Mouse (Mus musculus) lung, postnatal 0 days (tissue): ENCODE results near the gene Nkx2-2. TPM values are rescaled to one million over a fixed set of nuclear protein-coding genes. Genes with fewer than 3 reads are reported as not detected.
"Not testable (repeated sequence)": the region's sequence is repeated elsewhere in the genome, so short reads cannot be mapped to it uniquely, and the experiment has no call there.

ENCODE experiments used
- ATAC-seq: fragments of 200-750 bp; cut with Nextera tagmentation; 2 replicates; pipeline ENCODE4 v1.8.0; 2017; ENCODE audit warnings: moderate library complexity
- DNase-seq: peaks from one replicate; pipeline ENCODE4 v3.0.0-alpha.2; 2016; ENCODE audit warnings: low spot score
- H3K27ac ChIP-seq: fragments of 300-500 bp; sonication (generic); 2 replicates; pipeline ENCODE4 v1.5.1; 2014; ENCODE audit warnings: antibody characterized with exemption, mild to moderate bottlenecking, low read length, mixed read lengths
- H3K27me3 ChIP-seq: fragments of 300-500 bp; sonication (generic); replicated peaks from 2 replicates; pipeline ENCODE4 v1.6.1; 2014; ENCODE audit warnings: low read length, mixed read lengths; ENCODE audit not compliant: insufficient read depth
- H3K36me3 ChIP-seq: fragments of 300-500 bp; sonication (generic); 2 replicates; pipeline ENCODE4 v1.6.1; 2014; ENCODE audit warnings: low read length, mixed read lengths; ENCODE audit not compliant: insufficient read depth
- H3K4me1 ChIP-seq: fragments of 300-500 bp; sonication (generic); 2 replicates; pipeline ENCODE4 v1.6.1; 2014; ENCODE audit warnings: antibody characterized with exemption, low read depth, low read length, mixed read lengths; ENCODE audit not compliant: insufficient read depth
- H3K4me2 ChIP-seq: fragments of 300-500 bp; sonication (generic); replicated peaks from 2 replicates; pipeline ENCODE4 v1.6.1; 2014; ENCODE audit warnings: low read depth, mild to moderate bottlenecking, low read length, moderate library complexity, mixed read lengths
- H3K4me3 ChIP-seq: fragments of 300-500 bp; sonication (generic); 2 replicates; pipeline ENCODE4 v1.5.1; 2014; ENCODE audit warnings: low read depth, low read length
- H3K9ac ChIP-seq: fragments of 300-500 bp; sonication (generic); replicated peaks from 2 replicates; pipeline ENCODE4 v1.6.1; 2014; ENCODE audit warnings: low read depth, mild to moderate bottlenecking
- H3K9me3 ChIP-seq: fragments of 300-500 bp; sonication (generic); 2 replicates; pipeline ENCODE4 v1.6.1; 2016; ENCODE audit warnings: low read length, mixed read lengths
- CTCF ChIP-seq: IDR thresholded peaks from 2 replicates; pipeline ENCODE4 v1.5.1; 2016; ENCODE audit warnings: antibody characterized with exemption, mild to moderate bottlenecking
- EP300 ChIP-seq: IDR thresholded peaks from 2 replicates; pipeline ENCODE4 v1.6.1; 2016; ENCODE audit warnings: antibody characterized with exemption, mild to moderate bottlenecking, control low read depth
- whole genome bisulfite sequencing: fragments of 180-500 bp; shearing (Covaris S2); extraction: QIAGEN DNeasy Blood & Tissue Kit; methylation state at CpG from one replicate; pipeline ENCODE4 v1.1.7; 2014; 5-methylcytosine and 5-hydroxymethylcytosine counted together
- polyA plus RNA-seq: library from polyadenylated mRNA; unstranded; fragments of >200 nt; fragmentation: Nextera tagmentation; extraction: Ambion mirVana; gene quantifications from 2 replicates; pipeline ENCODE4 v1.2.1, GENCODE M21; 2015

Nkx2-2 gene
- polyA plus RNA-seq, 1 experiment from 2014 or later, result not detected

DNA sequence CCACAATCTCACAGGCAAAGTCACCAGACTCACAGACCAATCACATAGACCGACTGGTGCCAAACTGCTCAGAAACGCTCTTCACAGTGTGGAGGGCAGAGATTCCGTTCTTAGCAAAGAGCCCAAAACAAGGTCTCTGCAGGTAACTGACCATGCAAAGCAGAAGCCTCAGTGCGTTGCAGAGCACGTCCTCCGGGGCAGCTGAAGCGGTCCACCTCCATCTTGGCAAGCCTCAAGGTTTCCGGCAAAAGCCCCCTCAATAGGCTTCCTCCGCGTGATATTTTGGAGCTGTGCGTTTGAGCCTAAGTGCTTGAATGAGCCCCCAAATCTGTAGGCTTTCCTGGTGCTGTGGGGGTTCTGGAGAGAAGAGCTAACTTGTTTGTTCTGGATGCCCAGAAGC, 18.7 kb downstream of the Nkx2-2 start:
- no peak overlapping the region for H3K9ac ChIP-seq
- H3K4me2 ChIP-seq, result no peak overlapping the region
- no peaks in the 10 kb centered on the region for H3K9me3 ChIP-seq
- TF ChIP-seq EP300, result no peak
- no peak for TF ChIP-seq CTCF
- H3K27me3 ChIP-seq, result peaks cover 30% of the 10 kb centered on the region
- WGBS, result 84% methylated on average over 11 of the region's 11 CpGs
- DNase-seq (no peak), ATAC-seq (no peak)
- 0 out of 2 replicates have a peak, but pooled peaks cover 3% of the 10 kb centered on the region for H3K4me1 ChIP-seq
- no peak overlapping the region for H3K4me3 ChIP-seq
- H3K36me3 ChIP-seq, result no peaks in the 10 kb centered on the region
- no peak overlapping the region for H3K27ac ChIP-seq

DNA sequence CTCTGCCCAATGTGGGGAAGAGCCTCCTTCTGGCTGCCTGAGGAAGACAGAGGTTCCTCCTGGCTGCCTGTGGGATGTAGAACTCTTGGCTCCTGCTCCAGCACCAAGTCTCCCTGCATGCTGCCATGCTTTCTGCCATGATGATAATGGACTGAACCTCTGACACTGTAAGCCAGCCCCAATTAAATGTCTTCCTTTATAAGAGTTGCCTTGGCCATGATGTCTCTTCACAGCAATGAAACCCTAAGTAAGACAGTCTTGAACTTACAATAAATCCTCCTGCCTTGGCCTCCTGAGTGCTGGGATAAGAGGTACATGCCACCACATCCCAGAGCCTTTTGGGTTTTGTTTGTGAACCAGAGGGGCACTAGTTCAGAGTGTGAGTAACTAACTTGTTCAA, 20.3 kb downstream of the Nkx2-2 start:
- DNase-seq (no peak), ATAC-seq (no peak)
- Histone ChIP-seq H3K4me3 (no peak overlapping the region), H3K9me3 (no peaks in the 10 kb centered on the region), H3K27me3 (peaks cover 15% of the 10 kb centered on the region; the same call in 1 of the 2 replicates), H3K9ac (no peak overlapping the region), H3K27ac (no peak overlapping the region), H3K4me1 (0 out of 2 replicates have a peak, but pooled peaks cover 3% of the 10 kb centered on the region), H3K36me3 (no peaks in the 10 kb centered on the region), H3K4me2 (no peak overlapping the region)
- TF ChIP-seq EP300 (no peak), CTCF (no peak)

DNA sequence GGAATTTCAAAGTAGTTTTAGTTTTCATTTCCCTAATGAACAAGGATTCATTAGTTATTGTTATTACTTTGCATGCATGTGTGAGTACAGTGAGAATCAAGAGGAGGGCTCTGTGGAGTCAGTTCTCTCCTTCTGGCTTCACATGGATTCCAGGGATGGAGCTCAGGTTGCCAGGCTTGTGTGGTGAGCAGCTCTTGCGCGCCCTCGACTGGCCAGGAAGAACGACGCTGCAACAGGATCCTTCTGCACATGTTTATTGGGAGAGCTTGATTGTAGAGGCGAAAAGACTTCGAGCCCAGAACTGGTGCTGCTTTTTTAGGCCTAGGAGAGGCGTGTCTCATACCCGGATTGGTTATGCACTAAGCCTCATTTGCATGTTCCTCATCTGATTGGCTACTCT, 23.5 kb downstream of the Nkx2-2 start:
- 77% methylated on average over 9 of the region's 9 CpGs for WGBS
- H3K36me3 ChIP-seq, H3K27ac ChIP-seq, H3K27me3 ChIP-seq, H3K9ac ChIP-seq, H3K4me2 ChIP-seq, H3K4me1 ChIP-seq, DNase-seq, H3K4me3 ChIP-seq, ATAC-seq, H3K9me3 ChIP-seq: not testable (repeated sequence)

DNA sequence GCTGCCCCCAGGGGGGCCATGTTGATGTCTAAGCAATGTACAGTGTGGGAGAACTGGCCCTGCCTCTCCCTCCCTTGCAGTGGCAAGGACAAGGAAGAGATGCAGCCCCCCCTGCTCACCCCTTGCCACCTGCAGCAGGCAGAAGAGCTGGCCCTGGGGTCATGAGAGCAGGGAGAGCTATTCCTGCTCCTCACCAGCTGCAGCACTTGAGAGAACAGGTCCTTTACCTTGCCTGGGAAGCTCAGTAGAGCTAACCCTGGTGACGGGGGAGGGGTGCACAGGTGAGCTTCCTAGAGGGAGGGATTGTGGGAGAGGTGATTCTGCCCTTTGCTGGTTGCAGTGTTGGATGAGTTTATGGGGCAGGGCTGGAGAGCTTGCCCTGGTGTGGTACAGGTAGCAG, 28.2 kb downstream of the Nkx2-2 start:
- no peak overlapping the region for H3K4me3 ChIP-seq
- H3K9me3 ChIP-seq, result no peaks in the 10 kb centered on the region
- no peaks in the 10 kb centered on the region for H3K4me1 ChIP-seq
- WGBS, result 73% methylated on average over 1 of the region's 1 CpGs
- H3K9ac ChIP-seq, result no peak overlapping the region
- H3K36me3 ChIP-seq, result no peaks in the 10 kb centered on the region
- ATAC-seq (no peak), DNase-seq (no peak)
- H3K4me2 ChIP-seq, result no peak overlapping the region
- no peak overlapping the region for H3K27ac ChIP-seq
- no peaks in the 10 kb centered on the region for H3K27me3 ChIP-seq
- TF ChIP-seq CTCF (no peak), EP300 (no peak)

DNA sequence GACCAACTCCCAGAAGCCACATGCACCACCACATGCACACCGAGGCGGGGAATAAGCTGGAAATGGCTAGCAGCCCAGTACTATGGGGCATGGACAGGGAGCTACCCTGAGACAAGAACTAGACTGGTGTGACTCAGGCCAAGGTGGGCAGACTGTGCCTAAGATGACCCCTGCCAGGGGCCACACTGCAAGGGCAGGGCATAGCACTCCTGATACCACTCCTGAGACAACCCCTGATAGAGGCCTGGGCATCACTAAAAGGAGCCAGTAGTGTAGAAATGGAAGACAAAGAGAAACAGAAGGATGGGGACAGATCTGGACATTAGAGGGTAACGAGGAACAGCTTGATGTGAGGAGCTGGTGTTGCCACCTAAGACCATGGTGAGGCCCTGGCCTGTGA, 28.7 kb downstream of the Nkx2-2 start:
- DNase-seq, result no peak
- no peaks in the 10 kb centered on the region for H3K9me3 ChIP-seq
- H3K36me3 ChIP-seq, result no peaks in the 10 kb centered on the region
- H3K4me1 ChIP-seq, result no peaks in the 10 kb centered on the region
- WGBS, result 76% methylated on average over 3 of the region's 3 CpGs
- no peak for ATAC-seq
- H3K27me3 ChIP-seq, result no peaks in the 10 kb centered on the region
- no peak overlapping the region for H3K4me3 ChIP-seq
- no peak overlapping the region for H3K27ac ChIP-seq
- no peak overlapping the region for H3K4me2 ChIP-seq
- H3K9ac ChIP-seq, result no peak overlapping the region
- TF ChIP-seq EP300 (no peak), CTCF (no peak)

DNA sequence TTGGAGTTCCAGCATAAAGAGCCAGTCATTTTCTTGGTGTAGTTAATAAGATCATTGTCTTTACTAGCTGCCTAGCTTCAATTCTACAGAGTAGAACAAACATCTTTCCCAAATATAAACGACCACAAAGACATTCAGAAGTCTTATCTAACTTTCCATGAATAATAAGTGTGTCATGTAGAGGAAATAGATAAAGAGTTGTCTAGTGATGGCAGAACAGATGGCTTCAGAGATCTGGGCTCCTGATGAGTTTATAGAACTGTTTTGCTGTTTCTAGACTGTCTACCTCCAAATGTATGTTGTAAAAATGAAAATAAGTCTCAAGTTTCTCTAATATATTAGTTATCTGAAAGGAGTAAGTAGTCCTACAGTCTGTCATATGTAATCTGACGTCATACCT, 41.5 kb downstream of the Nkx2-2 start:
- Histone ChIP-seq H3K4me2 (no peak overlapping the region), H3K4me3 (no peak overlapping the region), H3K27me3 (no peaks in the 10 kb centered on the region), H3K9me3 (no peaks in the 10 kb centered on the region), H3K4me1 (no peaks in the 10 kb centered on the region), H3K36me3 (no peaks in the 10 kb centered on the region), H3K9ac (no peak overlapping the region), H3K27ac (no peak overlapping the region)
- WGBS, result 46% methylated on average over 2 of the region's 2 CpGs
- ATAC-seq (no peak), DNase-seq (no peak)
- no peak for TF ChIP-seq EP300
- no peak for TF ChIP-seq CTCF

Other genes starting within 250 kb of the Nkx2-2 start
- gene Xrn2, start 181.2 kb downstream of the Nkx2-2 start, polyA plus RNA-seq, result 60.8 and 62.3 TPM in 2 replicates
- not detected in 2 replicates for gene Nkx2-4, start 108.8 kb downstream of the Nkx2-2 start, polyA plus RNA-seq
- not detected in 2 replicates for gene Pax1, start 167.7 kb upstream of the Nkx2-2 start, polyA plus RNA-seq